Mouse (Mus musculus): ENCODE measurements around the gene Mprip. TPM values are rescaled to one million over a fixed set of nuclear protein-coding genes. Genes with fewer than 3 reads are reported as not detected.

Gene Mprip
- total RNA-seq, 4 experiments from 2014 or later: 68.5 to 94.6 (median 77.3) TPM

Other genes starting within 250 kb of the Mprip start
- 10 to 100 TPM in 2 of 4 experiments, 1 to 10 TPM in 2; 8.5 to 10.7 (median 9.6) TPM for gene Jmjd4, start 211.3 kb upstream of the Mprip start, total RNA-seq (2022)
- 10 to 100 TPM; 22.8 to 26.9 (median 26.3) TPM for gene Snap47, start 210.1 kb upstream of the Mprip start, total RNA-seq (2022)
- gene Zfp867, start 188.8 kb upstream of the Mprip start, total RNA-seq (2022): 1 to 10 TPM; 2.6 to 2.9 (median 2.8) TPM
- gene Zkscan17, start 134.6 kb upstream of the Mprip start, total RNA-seq (2022): 10 to 100 TPM; 16.0 to 18.5 (median 16.9) TPM
- gene Nlrp3, start 119.7 kb upstream of the Mprip start, total RNA-seq (2022): under 1 TPM in 2 of 4 experiments, not detected in 2; 0.07 to 0.19 TPM
- not detected for gene Olfr222, start 85.1 kb upstream of the Mprip start, total RNA-seq (2022)
- not detected for gene Olfr223, start 68.0 kb upstream of the Mprip start, total RNA-seq (2022)
- gene Pld6, start 126.3 kb downstream of the Mprip start, total RNA-seq (2022): not detected
- gene Flcn, start 148.7 kb downstream of the Mprip start, total RNA-seq (2022): 10 to 100 TPM; 40.1 to 65.3 (median 43.4) TPM
- gene Nt5m, start 178.1 kb downstream of the Mprip start, total RNA-seq (2022): 10 to 100 TPM; 17.3 to 19.7 (median 18.6) TPM
- 10 to 100 TPM; 77.3 to 93.6 (median 89.8) TPM for gene Cops3, start 178.5 kb downstream of the Mprip start, total RNA-seq (2022)

Data from gastrocnemius, adult 8-10 months (tissue).